Mouse (Mus musculus) heart, postnatal 0 days (tissue): ENCODE data around the gene Gm17651. TPM values are rescaled to one million over a fixed set of nuclear protein-coding genes. Genes with fewer than 3 reads are reported as not detected.
A peak's percentile ranks its signal among the peaks of the same experiment; 100 is the strongest.

ENCODE experiments used
- ATAC-seq: fragments of 200-750 bp; cut with Nextera tagmentation; 2 replicates; pipeline ENCODE4 v1.8.0; 2017; ENCODE audit warnings: low read depth, moderate number of reproducible peaks, moderate library complexity; ENCODE audit not compliant: insufficient read depth
- DNase-seq: peaks from one replicate; pipeline ENCODE4 v3.0.0-alpha.2; 2016; ENCODE audit warnings: low spot score
- H3K27ac ChIP-seq: fragments of 300-500 bp; sonication (generic); 2 replicates; pipeline ENCODE4 v1.5.1; 2014; ENCODE audit warnings: low read depth, mild to moderate bottlenecking
- H3K27me3 ChIP-seq: fragments of 300-500 bp; sonication (generic); 2 replicates; pipeline ENCODE4 v1.6.1; 2014; ENCODE audit warnings: low read length, mixed read lengths; ENCODE audit not compliant: control insufficient read depth, insufficient read depth
- H3K36me3 ChIP-seq: fragments of 300-500 bp; sonication (generic); replicated peaks from 2 replicates; pipeline ENCODE4 v1.6.1; 2014; ENCODE audit warnings: low read length, mixed read lengths; ENCODE audit not compliant: control insufficient read depth, insufficient read depth
- H3K4me1 ChIP-seq: fragments of 300-500 bp; sonication (generic); 2 replicates; pipeline ENCODE4 v1.6.1; 2014; ENCODE audit warnings: antibody characterized with exemption; ENCODE audit not compliant: control insufficient read depth, insufficient read depth
- H3K4me2 ChIP-seq: fragments of 300-500 bp; sonication (generic); 2 replicates; pipeline ENCODE4 v1.6.1; 2014; ENCODE audit warnings: low read depth, mild to moderate bottlenecking, low read length, moderate library complexity
- H3K4me3 ChIP-seq: fragments of 300-500 bp; sonication (generic); 2 replicates; pipeline ENCODE4 v1.5.1; 2014; ENCODE audit warnings: low read depth, low read length
- H3K9ac ChIP-seq: fragments of 300-500 bp; sonication (generic); replicated peaks from 2 replicates; pipeline ENCODE4 v1.6.1; 2014; ENCODE audit warnings: low read depth, low read length, mixed read lengths
- H3K9me3 ChIP-seq: fragments of 300-500 bp; sonication (generic); replicated peaks from 2 replicates; pipeline ENCODE4 v1.6.1; 2016; ENCODE audit warnings: low read length; ENCODE audit not compliant: control insufficient read depth
- CTCF ChIP-seq: IDR thresholded peaks from 2 replicates; pipeline ENCODE4 v1.5.1; 2016; ENCODE audit warnings: antibody characterized with exemption, control low read depth, low read depth
- EP300 ChIP-seq: IDR thresholded peaks from 2 replicates; pipeline ENCODE4 v1.6.1; 2016; ENCODE audit warnings: antibody characterized with exemption, low read depth
- WGBS: fragments of 180-500 bp; shearing (Covaris S2); extraction: QIAGEN DNeasy Blood & Tissue Kit; methylation state at CpG from one replicate; pipeline ENCODE4 v1.1.7; 2014; 5-methylcytosine and 5-hydroxymethylcytosine counted together
- polyA plus RNA-seq: library from polyadenylated mRNA; unstranded; fragments of >200 nt; fragmentation: Nextera tagmentation; extraction: Ambion mirVana; gene quantifications from 2 replicates; pipeline ENCODE4 v1.2.1, GENCODE M21; 2015
- total RNA-seq: library from RNA; depleted of rRNA; stranded (reverse); fragments of >200 nt; gene quantifications from 2 replicates; pipeline ENCODE4 v1.2.3, GENCODE M21; 2014; ENCODE audit warnings: low replicate concordance

Gene Gm17651
- total and polyA plus RNA-seq, 2 experiments from 2014 or later: not detected

DNA sequence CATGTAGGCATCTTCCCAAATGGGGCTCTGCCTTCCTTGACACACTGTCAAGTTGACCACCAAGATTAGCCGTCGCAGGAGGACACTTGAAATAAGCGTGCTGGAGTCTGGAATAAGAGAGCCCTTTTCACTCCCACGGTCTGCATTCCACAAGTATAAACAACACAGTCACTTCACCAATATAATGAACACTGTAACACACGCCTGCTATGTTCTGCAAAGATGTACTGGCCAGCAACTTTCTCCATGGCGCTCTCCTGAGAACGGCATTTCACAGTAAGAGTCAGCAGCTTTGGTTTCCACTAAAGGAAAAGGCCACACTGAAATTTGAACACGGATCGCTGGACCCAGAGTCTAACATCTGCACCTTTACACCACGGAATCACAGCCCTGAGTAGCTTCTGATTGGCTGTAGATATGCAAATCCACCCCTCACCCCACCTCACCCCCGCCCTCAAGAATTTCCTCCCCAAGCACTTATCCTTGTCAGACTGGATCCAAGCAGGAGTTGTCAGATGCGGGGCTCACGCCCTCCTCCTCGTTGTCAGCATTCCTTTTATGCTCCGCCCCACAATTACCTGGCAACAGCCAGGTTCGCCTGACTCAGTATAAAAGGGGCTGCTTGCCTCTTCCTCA lies 9.2 kb upstream of the Gm17651 start:
- peaks cover 15% of the 10 kb centered on the region; the same call in 1 of the 2 replicates for H3K4me1 ChIP-seq
- no peak overlapping the region for H3K9ac ChIP-seq
- H3K27ac ChIP-seq: no peak overlapping the region
- H3K4me3 ChIP-seq: peak overlapping the region; percentile 22; the same call in 1 of the 2 replicates
- DNase-seq (peak; percentile 24), ATAC-seq (peak; percentile 14; the same call in 1 of the 2 replicates)
- no peaks in the 10 kb centered on the region for H3K27me3 ChIP-seq
- H3K4me2 ChIP-seq: peak overlapping the region; percentile 47
- 8% methylated on average over 16 of the region's 16 CpGs for WGBS
- TF ChIP-seq EP300: no peak
- TF ChIP-seq CTCF: no peak
- H3K36me3 ChIP-seq: no peaks in the 10 kb centered on the region
- H3K9me3 ChIP-seq: no peaks in the 10 kb centered on the region

DNA sequence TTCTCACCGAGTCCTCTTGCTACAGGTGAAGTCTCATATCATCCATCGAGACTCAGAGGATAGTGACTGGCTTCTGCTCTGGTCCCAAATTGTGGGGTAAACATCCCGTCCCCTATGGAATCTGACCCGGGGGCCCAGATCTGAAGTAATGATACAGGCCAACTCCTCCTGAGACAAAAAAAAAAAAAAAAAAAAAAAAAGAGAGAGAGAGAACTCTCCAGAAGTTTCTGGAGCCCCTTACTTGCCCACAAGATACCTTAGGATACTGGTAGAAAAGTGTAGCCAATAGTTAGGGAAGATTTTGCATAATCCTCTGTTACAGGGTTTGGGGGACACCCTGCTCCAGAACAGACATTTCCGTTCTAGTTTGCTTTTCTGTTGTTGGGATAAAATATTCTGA lies 8.1 kb upstream of the Gm17651 start:
- H3K9ac ChIP-seq: no peak overlapping the region
- peak overlapping the region; percentile 37; the same call in 1 of the 2 replicates for H3K4me3 ChIP-seq
- ATAC-seq (no peak), DNase-seq (no peak)
- peaks cover 15% of the 10 kb centered on the region; the same call in 1 of the 2 replicates for H3K4me1 ChIP-seq
- no peaks in the 10 kb centered on the region for H3K9me3 ChIP-seq
- no peak overlapping the region for H3K27ac ChIP-seq
- 38% methylated on average over 5 of the region's 5 CpGs for WGBS
- no peaks in the 10 kb centered on the region for H3K36me3 ChIP-seq
- H3K4me2 ChIP-seq: peak overlapping the region; percentile 64
- no peaks in the 10 kb centered on the region for H3K27me3 ChIP-seq
- TF ChIP-seq CTCF (no peak), EP300 (no peak)

GRCm38 (mm10) chr3:97682159-97682502 lies 7.6 kb upstream of the Gm17651 start:
- Histone ChIP-seq H3K27ac (no peak overlapping the region), H3K36me3 (no peaks in the 10 kb centered on the region), H3K4me2 (peak overlapping the region; percentile 64), H3K27me3 (no peaks in the 10 kb centered on the region), H3K4me3 (peak overlapping the region; percentile 37), H3K9me3 (no peaks in the 10 kb centered on the region), H3K4me1 (peaks cover 15% of the 10 kb centered on the region; the same call in 1 of the 2 replicates), H3K9ac (no peak overlapping the region; the same call in 1 of the 2 replicates)
- no peak for TF ChIP-seq EP300
- no peak for TF ChIP-seq CTCF
- WGBS: 3% methylated on average over 11 of the region's 11 CpGs
- DNase-seq (no peak), ATAC-seq (no peak)

- peaks cover 15% of the 10 kb centered on the region; the same call in 1 of the 2 replicates for H3K4me1 ChIP-seq
- ATAC-seq (no peak), DNase-seq (peak; percentile 67)
- H3K4me2 ChIP-seq: peak overlapping the region; percentile 64
- no peaks in the 10 kb centered on the region for H3K9me3 ChIP-seq
- TF ChIP-seq EP300: no peak
- TF ChIP-seq CTCF: peak; percentile 48
- peak overlapping the region; percentile 37 for H3K4me3 ChIP-seq
- peak overlapping the region; percentile 17; the same call in 1 of the 2 replicates for H3K9ac ChIP-seq
- WGBS: 2% methylated on average over 33 of the region's 33 CpGs
- H3K27me3 ChIP-seq: no peaks in the 10 kb centered on the region
- H3K27ac ChIP-seq: peak overlapping the region; percentile 0; the same call in 1 of the 2 replicates
- no peaks in the 10 kb centered on the region for H3K36me3 ChIP-seq
These were observed 7.0 kb upstream of the Gm17651 start for GRCm38 (mm10) chr3:97681321-97682158.

- Histone ChIP-seq H3K9ac (0 out of 2 replicates have a peak overlapping the region, but pooled peaks have one; percentile 17), H3K4me3 (peak overlapping the region; percentile 37), H3K4me1 (peaks cover 15% of the 10 kb centered on the region; the same call in 1 of the 2 replicates), H3K27ac (peak overlapping the region; percentile 0; the same call in 1 of the 2 replicates), H3K36me3 (no peaks in the 10 kb centered on the region), H3K4me2 (peak overlapping the region; percentile 64), H3K27me3 (no peaks in the 10 kb centered on the region), H3K9me3 (no peaks in the 10 kb centered on the region)
- DNase-seq: peak; percentile 55
- WGBS: 3% methylated on average over 28 of the region's 28 CpGs
- TF ChIP-seq EP300 (no peak), CTCF (peak; percentile 78)
- ATAC-seq: peak; percentile 81
These were observed 6.3 kb upstream of the Gm17651 start for GRCm38 (mm10) chr3:97680631-97681320.
